ENCODE assay signal across 8 mouse cellular contexts in the genomic region with DNA sequence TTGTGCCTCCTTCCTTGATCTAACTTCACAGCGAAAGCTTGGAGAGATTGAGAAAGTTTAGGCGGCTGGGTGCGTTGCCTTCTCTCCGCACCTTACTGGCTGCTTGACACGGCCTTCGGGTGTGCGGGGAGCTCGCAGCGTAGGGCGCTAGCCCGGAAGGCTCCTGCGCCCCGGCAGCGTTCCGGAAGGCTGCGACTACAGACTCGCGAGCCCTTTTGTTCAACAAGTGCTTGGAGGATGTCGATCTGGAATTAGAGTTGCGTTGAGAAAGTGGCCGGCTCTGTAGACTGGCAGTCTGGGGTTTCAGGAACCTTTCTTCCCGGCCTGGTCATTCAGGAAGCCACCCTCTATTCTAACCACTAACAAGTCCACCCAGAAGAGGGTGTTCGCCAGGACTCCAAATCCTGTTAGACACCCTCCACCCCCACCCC. TPM values are rescaled to one million over a fixed set of nuclear protein-coding genes. Genes with fewer than 3 reads are reported as not detected.
DNase-seq lines count a peak whose midpoint lies in the region; ATAC-seq and TF ChIP-seq lines count a peak whose summit lies in the region.

No protein-coding gene starts in this region.

- 0 out of 2 replicates have a peak, but pooled peaks cover 7% of the 10 kb centered on the region for H3K27me3 ChIP-seq in heart, embryonic 10.5 days (ENCODE audit: insufficient read depth, poor library complexity, severe bottlenecking)
- H3K27me3 ChIP-seq in kidney, embryonic 15.5 days: no peaks in the 10 kb centered on the region
- no peaks in the 10 kb centered on the region for H3K27me3 ChIP-seq in stomach, embryonic 15.5 days (replicated peaks)

- peak overlapping the region; percentile 94 for H3K4me2 ChIP-seq in kidney, embryonic 15.5 days
- H3K4me2 ChIP-seq in stomach, embryonic 15.5 days: peak overlapping the region; percentile 93

- H3K9ac ChIP-seq in kidney, embryonic 15.5 days: peak overlapping the region; percentile 72
- peak overlapping the region; percentile 68; the same call in 1 of the 2 replicates for H3K9ac ChIP-seq in stomach, embryonic 15.5 days

- DNase-seq in right cerebral cortex, postnatal 14 days: peak; percentile 15
- no peak for DNase-seq in right cerebral cortex, postnatal 10 days (ENCODE audit: low spot score in 2 of 2)
- peak; percentile 55 for DNase-seq in brain, embryonic 14.5 days (ENCODE audit: low read depth)
- DNase-seq in heart, embryonic 10.5 days (ENCODE audit: low spot score): no peak
- DNase-seq in lung, postnatal 4 days: peak; percentile 49 to 57
- no peak for DNase-seq in frontal cortex, postnatal 25 days (ENCODE audit: low spot score in 2 of 2)

- H3K9me3 ChIP-seq in heart, embryonic 10.5 days: no peaks in the 10 kb centered on the region
- H3K9me3 ChIP-seq in kidney, embryonic 15.5 days (replicated peaks): no peaks in the 10 kb centered on the region
- no peaks in the 10 kb centered on the region for H3K9me3 ChIP-seq in stomach, embryonic 15.5 days

- H3K27ac ChIP-seq in heart, embryonic 10.5 days: peak overlapping the region; percentile 87
- peak overlapping the region; percentile 35; the same call in 1 of the 2 replicates for H3K27ac ChIP-seq in kidney, embryonic 15.5 days
- peak overlapping the region; percentile 81 for H3K27ac ChIP-seq in stomach, embryonic 15.5 days

- peak overlapping the region; percentile 77 for H3K4me3 ChIP-seq in heart, embryonic 10.5 days
- peak overlapping the region; percentile 78 for H3K4me3 ChIP-seq in kidney, embryonic 15.5 days (replicated peaks)
- H3K4me3 ChIP-seq in stomach, embryonic 15.5 days (replicated peaks): peak overlapping the region; percentile 84

- ATAC-seq in kidney, embryonic 15.5 days (replicated peaks; ENCODE audit: low FRiP score): no peak
- no peak for ATAC-seq in stomach, embryonic 15.5 days (ENCODE audit: insufficient read depth, low FRiP score, low read depth)

- no peak for TF ChIP-seq CTCF in brain, embryonic 14.5 days (IDR thresholded peaks at IDR 0.05; ENCODE audit: borderline replicate concordance, extremely low read depth, insufficient read depth, insufficient read length)

- no peak for TF ChIP-seq POLR2A in brain, embryonic 14.5 days (IDR thresholded peaks at IDR 0.05; ENCODE audit: borderline replicate concordance, extremely low read depth, insufficient read depth, insufficient read length, poor library complexity, severe bottlenecking)

- H3K4me1 ChIP-seq in heart, embryonic 10.5 days: peaks cover 39% of the 10 kb centered on the region
- H3K4me1 ChIP-seq in kidney, embryonic 15.5 days: peaks cover 51% of the 10 kb centered on the region
- H3K4me1 ChIP-seq in stomach, embryonic 15.5 days: peaks cover 20% of the 10 kb centered on the region; the same call in 1 of the 2 replicates

- H3K36me3 ChIP-seq in heart, embryonic 10.5 days: no peaks in the 10 kb centered on the region
- H3K36me3 ChIP-seq in kidney, embryonic 15.5 days: no peaks in the 10 kb centered on the region
- H3K36me3 ChIP-seq in stomach, embryonic 15.5 days: no peaks in the 10 kb centered on the region

- WGBS in heart, embryonic 10.5 days: under 1% methylated on average over 23 of the region's 23 CpGs
- under 1% methylated on average over 23 of the region's 23 CpGs for WGBS in kidney, embryonic 15.5 days
- WGBS in stomach, embryonic 15.5 days: under 1% methylated on average over 23 of the region's 23 CpGs

RNA-seq across cellular contexts. Expression of a gene that starts 1.2 kb away (rescaled TPM):
- polyA plus RNA-seq in brain, embryonic 14.5 days (2012; rRNA removed): 82.2 and 113 TPM in 2 replicates
- polyA plus RNA-seq in heart, embryonic 10.5 days (2016; fragmentation: Nextera tagmentation; extraction: Ambion mirVana): 18.4 and 25.4 TPM in 2 replicates
- polyA plus RNA-seq in kidney, embryonic 15.5 days (2015; fragmentation: Nextera tagmentation; extraction: Ambion mirVana): 51.4 and 55.5 TPM in 2 replicates
- 61.0 and 62.7 TPM in 2 replicates for polyA plus RNA-seq in stomach, embryonic 15.5 days (2015; fragmentation: Nextera tagmentation; extraction: Ambion mirVana)

Comparison
In these comparisons a context has a peak if more than half of its experiments do, and no peak if none do; other contexts are left out.
1. DNase-seq: peak in right cerebral cortex, postnatal 14 days (single experiment), brain, embryonic 14.5 days (single experiment) and lung, postnatal 4 days (2 of 2); none in right cerebral cortex, postnatal 10 days (0 of 2), heart, embryonic 10.5 days (single experiment) and frontal cortex, postnatal 25 days (0 of 2).
2. H3K27ac ChIP-seq: peak in every context shown above with its lines; median percentile 87 in heart, embryonic 10.5 days; 81 in stomach, embryonic 15.5 days; 35 in kidney, embryonic 15.5 days.
3. Peak in every context shown above with its lines, with median percentiles within 50 percentile points of each other: H3K4me3 ChIP-seq.